Mouse (Mus musculus): ENCODE data around the gene Ccr10. TPM values are rescaled to one million over a fixed set of nuclear protein-coding genes. Genes with fewer than 3 reads are reported as not detected.

The Ccr10 gene
- polyA plus RNA-seq, 1 experiment from 2014 or later = not detected

DNA sequence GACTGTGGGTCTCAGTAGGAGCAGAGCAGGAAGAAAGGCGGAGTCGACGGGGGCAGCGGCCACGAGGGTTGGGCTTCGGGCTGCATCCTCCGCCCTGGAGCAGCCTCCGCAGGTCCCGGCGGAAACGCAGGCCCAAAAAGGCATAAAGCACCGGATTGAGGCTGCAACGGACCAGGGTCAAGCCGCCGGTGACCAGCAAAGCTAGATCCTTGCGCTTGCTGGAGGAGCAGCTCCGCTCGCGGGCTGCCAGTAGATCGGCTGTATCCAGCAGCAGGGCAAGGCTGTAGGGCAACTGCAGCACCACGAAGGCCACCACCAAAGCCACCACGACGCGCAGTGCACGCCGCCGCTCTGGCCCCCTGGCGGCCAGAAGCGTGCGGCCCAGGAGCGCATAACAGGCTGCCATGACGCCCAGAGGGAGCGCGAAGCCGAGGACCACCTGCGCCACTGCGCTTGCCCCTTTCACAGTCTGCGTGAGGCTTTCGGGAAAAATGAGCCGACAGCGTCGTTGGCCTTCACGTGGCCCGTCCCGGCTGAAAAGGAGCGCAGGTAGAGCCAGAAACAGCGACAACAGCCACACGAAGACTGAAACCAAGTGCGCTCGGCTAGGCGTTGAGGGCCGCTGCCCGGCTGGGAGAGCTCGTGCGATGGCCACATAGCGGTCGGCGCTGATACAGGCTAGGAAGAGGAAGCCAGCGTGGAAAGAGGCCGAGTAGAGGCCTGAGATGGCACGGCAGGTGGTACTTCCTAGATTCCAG is 1.4 kb downstream of the Ccr10 start:
- Histone ChIP-seq H3K36me3 (replicated peaks) (no peaks in the 10 kb centered on the region), H3K9me3 (no peaks in the 10 kb centered on the region), H3K4me3 (peak overlapping the region; percentile 43), H3K27ac (peak overlapping the region; percentile 75), H3K27me3 (ENCODE audit: poor library complexity, severe bottlenecking) (peaks cover 96% of the 10 kb centered on the region), H3K4me1 (peaks cover 96% of the 10 kb centered on the region)
- 1% methylated on average over 61 of the region's 61 CpGs for WGBS
- DNase-seq (ENCODE audit: extremely low spot score, low spot score) = peak; percentile 86

GRCm38 (mm10) chr11:101173112-101173511 is 2.1 kb downstream of the Ccr10 start:
- Histone ChIP-seq H3K4me3 (0 out of 2 replicates have a peak overlapping the region, but pooled peaks have one; percentile 13), H3K27ac (no peak overlapping the region), H3K36me3 (replicated peaks) (peaks cover under 1% of the 10 kb centered on the region; the same call in 1 of the 2 replicates), H3K27me3 (ENCODE audit: poor library complexity, severe bottlenecking) (peaks cover 96% of the 10 kb centered on the region), H3K4me1 (peaks cover 94% of the 10 kb centered on the region), H3K9me3 (no peaks in the 10 kb centered on the region)
- WGBS = 4% methylated on average over 11 of the region's 11 CpGs
- DNase-seq (ENCODE audit: extremely low spot score, low spot score) = no peak

DNA sequence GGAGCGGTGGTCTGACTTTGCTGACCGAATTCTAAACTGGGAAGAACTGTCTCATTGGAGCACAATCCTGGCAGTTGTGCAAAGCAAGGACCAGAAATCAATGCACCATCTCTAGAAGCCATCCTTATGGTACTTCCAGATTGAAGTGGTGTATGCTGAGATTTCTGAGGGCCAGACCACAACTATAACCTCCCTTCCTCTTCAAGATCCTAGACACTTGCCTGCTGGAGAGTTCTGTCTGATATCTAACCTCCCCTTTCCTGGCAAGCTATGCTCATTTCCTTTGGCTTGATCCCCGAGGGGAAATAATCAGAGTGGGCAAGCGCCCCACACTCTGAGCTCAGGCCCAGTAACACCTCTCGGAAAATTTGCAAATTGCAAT is 2.8 kb downstream of the Ccr10 start:
- Histone ChIP-seq H3K36me3 (replicated peaks) (peaks cover 7% of the 10 kb centered on the region), H3K4me1 (peaks cover 92% of the 10 kb centered on the region), H3K27ac (peak overlapping the region; percentile 79), H3K9me3 (no peaks in the 10 kb centered on the region), H3K27me3 (ENCODE audit: poor library complexity, severe bottlenecking) (peaks cover 96% of the 10 kb centered on the region), H3K4me3 (peak overlapping the region; percentile 71)
- WGBS = 14% methylated on average over 5 of the region's 5 CpGs
- DNase-seq (ENCODE audit: extremely low spot score, low spot score) = no peak

- Histone ChIP-seq H3K27ac (peak overlapping the region; percentile 79), H3K4me3 (peak overlapping the region; percentile 71), H3K36me3 (replicated peaks) (peaks cover 13% of the 10 kb centered on the region), H3K4me1 (peaks cover 87% of the 10 kb centered on the region), H3K27me3 (ENCODE audit: poor library complexity, severe bottlenecking) (peaks cover 96% of the 10 kb centered on the region), H3K9me3 (no peaks in the 10 kb centered on the region)
- WGBS = under 1% methylated on average over 31 of the region's 31 CpGs
- peak; percentile 78 for DNase-seq (ENCODE audit: extremely low spot score, low spot score)
Observed at GRCm38 (mm10) chr11:101171721-101172433, 3.4 kb downstream of the Ccr10 start.

- Histone ChIP-seq H3K9me3 (no peaks in the 10 kb centered on the region), H3K27me3 (ENCODE audit: poor library complexity, severe bottlenecking) (peaks cover 96% of the 10 kb centered on the region), H3K4me1 (peaks cover 81% of the 10 kb centered on the region), H3K36me3 (replicated peaks) (peaks cover 19% of the 10 kb centered on the region), H3K4me3 (peak within 1 kb of the TSS; percentile 71), H3K27ac (peak within 1 kb of the TSS; percentile 82)
- peak; percentile 98 for DNase-seq (ENCODE audit: extremely low spot score, low spot score)
- under 1% methylated on average over 50 of the region's 50 CpGs for WGBS
Observed at GRCm38 (mm10) chr11:101170811-101171610, 4.2 kb downstream of the Ccr10 start, which contains the start of gene Plekhh3. Gene Plekhh3 (minus strand): TSS chr11:101171351.

DNA sequence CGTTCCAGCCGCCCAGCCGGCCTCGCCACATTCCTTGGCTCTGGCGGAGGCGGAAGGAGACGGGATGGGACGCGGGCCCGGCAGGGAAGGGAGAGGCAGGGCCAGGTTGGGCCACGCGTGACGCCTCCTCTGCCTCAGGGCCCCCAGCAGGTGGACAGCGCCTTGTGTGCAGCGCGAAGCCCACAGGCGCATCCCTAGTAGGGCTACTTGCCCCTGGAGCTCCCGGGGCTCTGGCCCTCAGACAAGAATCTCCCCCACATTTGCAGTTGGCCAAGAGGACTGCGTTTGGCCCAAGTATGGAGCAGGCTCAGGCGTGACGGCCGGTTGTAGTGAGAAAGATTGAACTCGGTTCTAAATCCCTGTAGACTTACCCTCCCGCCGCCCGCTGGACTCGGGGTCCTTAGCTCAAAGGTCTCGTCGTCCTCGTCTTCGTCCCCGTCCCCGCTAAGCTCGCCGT is 4.9 kb downstream of the Ccr10 start, which contains the start of gene Cntnap1:
Gene Cntnap1, plus strand, starts transcription at position 170 of the 457 bp plus-strand sequence.
- Histone ChIP-seq H3K27ac (peak within 1 kb of the TSS; percentile 82), H3K4me1 (peaks cover 77% of the 10 kb centered on the region), H3K27me3 (ENCODE audit: poor library complexity, severe bottlenecking) (peaks cover 96% of the 10 kb centered on the region), H3K36me3 (replicated peaks) (peaks cover 20% of the 10 kb centered on the region), H3K9me3 (no peaks in the 10 kb centered on the region), H3K4me3 (peak within 1 kb of the TSS; percentile 71)
- DNase-seq (ENCODE audit: extremely low spot score, low spot score) = no peak
- WGBS = under 1% methylated on average over 35 of the region's 35 CpGs

GRCm38 (mm10) chr11:101169301-101170107 is 5.7 kb downstream of the Ccr10 start:
- no peak overlapping the region for H3K27ac ChIP-seq
- no peak for DNase-seq (ENCODE audit: extremely low spot score, low spot score)
- H3K4me1 ChIP-seq = peaks cover 77% of the 10 kb centered on the region
- WGBS = 12% methylated on average over 17 of the region's 17 CpGs
- no peaks in the 10 kb centered on the region for H3K9me3 ChIP-seq
- peaks cover 20% of the 10 kb centered on the region for H3K36me3 ChIP-seq (replicated peaks)
- H3K27me3 ChIP-seq (ENCODE audit: poor library complexity, severe bottlenecking) = peaks cover 96% of the 10 kb centered on the region
- peak overlapping the region; percentile 71 for H3K4me3 ChIP-seq

DNA sequence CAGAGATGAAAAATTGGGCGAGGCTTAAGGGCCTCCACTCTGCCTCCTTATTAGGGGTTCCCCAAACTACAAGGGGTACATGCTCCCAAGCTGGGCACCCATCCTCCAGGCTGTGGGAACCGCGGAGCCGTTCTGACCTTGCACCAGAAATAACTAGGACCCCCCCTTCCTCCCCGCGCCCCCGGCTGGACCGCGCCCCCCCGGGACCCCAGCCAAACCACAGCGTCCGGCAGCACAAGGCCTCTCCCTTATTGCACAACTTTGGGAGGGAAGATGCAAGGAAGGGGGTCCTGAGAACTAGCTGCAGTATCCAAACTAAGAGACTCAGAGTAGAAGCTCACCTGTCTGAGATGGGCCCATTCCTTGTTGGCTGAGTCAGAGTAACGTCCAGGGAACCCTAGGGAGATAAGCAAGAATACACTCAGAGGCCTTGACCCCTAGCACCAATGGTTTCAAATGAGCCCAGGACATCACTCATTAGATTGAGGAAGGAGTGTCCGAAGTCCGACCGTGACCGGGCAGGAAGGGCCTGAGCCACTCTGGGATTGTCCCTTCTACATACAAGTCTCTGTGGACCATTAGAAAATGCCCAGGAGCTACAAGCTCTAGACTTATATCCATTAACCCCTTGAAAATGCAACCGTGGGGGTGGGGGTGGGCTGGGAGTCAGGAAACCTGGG is 6.8 kb downstream of the Ccr10 start:
- peaks cover 77% of the 10 kb centered on the region for H3K4me1 ChIP-seq
- WGBS = 62% methylated on average over 18 of the region's 18 CpGs
- no peak for DNase-seq (ENCODE audit: extremely low spot score, low spot score)
- peaks cover 25% of the 10 kb centered on the region for H3K36me3 ChIP-seq (replicated peaks)
- no peak overlapping the region for H3K27ac ChIP-seq
- peaks cover 96% of the 10 kb centered on the region for H3K27me3 ChIP-seq (ENCODE audit: poor library complexity, severe bottlenecking)
- H3K9me3 ChIP-seq = no peaks in the 10 kb centered on the region
- H3K4me3 ChIP-seq = no peak overlapping the region

GRCm38 (mm10) chr11:101167963-101168300 is 7.3 kb downstream of the Ccr10 start:
- Histone ChIP-seq H3K4me3 (no peak overlapping the region), H3K27me3 (ENCODE audit: poor library complexity, severe bottlenecking) (peaks cover 96% of the 10 kb centered on the region), H3K36me3 (replicated peaks) (peaks cover 28% of the 10 kb centered on the region), H3K4me1 (peaks cover 77% of the 10 kb centered on the region), H3K9me3 (no peaks in the 10 kb centered on the region), H3K27ac (no peak overlapping the region)
- WGBS = 38% methylated on average over 8 of the region's 8 CpGs
- no peak for DNase-seq (ENCODE audit: extremely low spot score, low spot score)

GRCm38 (mm10) chr11:101167211-101167962 is 7.9 kb downstream of the Ccr10 start:
- Histone ChIP-seq H3K4me1 (peaks cover 77% of the 10 kb centered on the region), H3K27ac (no peak overlapping the region), H3K9me3 (no peaks in the 10 kb centered on the region), H3K27me3 (ENCODE audit: poor library complexity, severe bottlenecking) (peaks cover 96% of the 10 kb centered on the region), H3K36me3 (replicated peaks) (peaks cover 28% of the 10 kb centered on the region), H3K4me3 (no peak overlapping the region)
- 39% methylated on average over 19 of the region's 19 CpGs for WGBS
- DNase-seq (ENCODE audit: extremely low spot score, low spot score) = no peak

DNA sequence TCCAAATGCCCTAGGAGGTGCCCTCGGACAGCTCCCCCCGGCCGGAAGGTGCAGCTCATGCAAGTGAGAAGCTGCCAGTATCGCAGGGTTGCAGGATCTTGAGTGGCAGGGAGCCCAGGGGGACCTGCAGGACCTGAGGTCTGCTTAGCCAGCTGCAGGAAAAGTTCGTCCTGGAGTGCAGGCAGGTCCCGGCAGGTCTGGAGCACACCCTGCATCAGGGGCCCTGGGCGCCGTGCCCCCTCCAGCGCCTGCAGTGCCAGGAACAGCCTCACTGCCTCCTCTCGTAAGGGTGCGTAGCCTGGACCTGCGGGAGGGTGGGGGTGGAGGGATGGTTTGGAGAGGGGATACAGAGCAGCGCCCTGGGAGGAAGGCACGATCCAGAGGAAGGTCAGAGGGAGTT is 8.9 kb downstream of the Ccr10 start:
- Histone ChIP-seq H3K9me3 (no peaks in the 10 kb centered on the region), H3K36me3 (replicated peaks) (peaks cover 28% of the 10 kb centered on the region), H3K4me3 (no peak overlapping the region), H3K27ac (no peak overlapping the region), H3K4me1 (peaks cover 66% of the 10 kb centered on the region), H3K27me3 (ENCODE audit: poor library complexity, severe bottlenecking) (peaks cover 99% of the 10 kb centered on the region)
- 34% methylated on average over 14 of the region's 14 CpGs for WGBS
- DNase-seq (ENCODE audit: extremely low spot score, low spot score) = no peak
